Mouse (Mus musculus): ENCODE data around the gene Catsperg1. TPM values are rescaled to one million over a fixed set of nuclear protein-coding genes. Genes with fewer than 3 reads are reported as not detected.
"Not testable (repeated sequence)": the region's sequence is repeated elsewhere in the genome, so short reads cannot be mapped to it uniquely, and the experiment has no call there.

Gene Catsperg1
- polyA plus RNA-seq, 2 experiments = 0.45 TPM; not detected in 1

- TF ChIP-seq CTCF (IDR thresholded peaks at IDR 0.05; ENCODE audit: low read depth) = no peak
- TF ChIP-seq EP300 (IDR thresholded peaks at IDR 0.05; ENCODE audit: low read depth) = no peak
- Histone ChIP-seq H3K9ac (replicated peaks) (no peak overlapping the region), H3K27ac (no peak overlapping the region), H3K27me3 (ENCODE audit: control insufficient read depth, insufficient read depth, low read length) (no peaks in the 10 kb centered on the region), H3K4me1 (replicated peaks; ENCODE audit: control insufficient read depth in 2 of 2, insufficient read depth in 2 of 2, low read length in 1 of 2) (peaks cover 0 to 11% of the 10 kb centered on the region in 2 experiments; a peak in 2 of 4 replicates), H3K4me2 (ENCODE audit: low read depth) (no peak overlapping the region), H3K9me3 (ENCODE audit: control insufficient read depth, low read length) (no peaks in the 10 kb centered on the region), H3K36me3 (replicated peaks; ENCODE audit: control insufficient read depth, insufficient read depth, low read depth) (no peaks in the 10 kb centered on the region), H3K4me3 (ENCODE audit: insufficient read depth in 1 of 2, low read depth in 2 of 2, low read length in 2 of 2) (no peak overlapping the region)
- WGBS (ENCODE audit: insufficient replicate concordance) = 44% methylated on average over 2 of the region's 2 CpGs
- no peak for ATAC-seq (ENCODE audit: insufficient read depth)
- DNase-seq (ENCODE audit: low read depth in 3 of 3, low spot score in 3 of 3) = no peak
Observed at GRCm38 (mm10) chr7:29214236-29214635, 401 bp upstream of the Catsperg1 start.

- H3K4me1 ChIP-seq (replicated peaks; ENCODE audit: control insufficient read depth in 2 of 2, insufficient read depth in 2 of 2, low read length in 1 of 2) = peaks cover 0 to 11% of the 10 kb centered on the region in 2 experiments; a peak in 2 of 4 replicates
- H3K4me3 ChIP-seq (ENCODE audit: insufficient read depth in 1 of 2, low read depth in 2 of 2, low read length in 2 of 2); H3K4me2 ChIP-seq (ENCODE audit: low read depth); ATAC-seq (ENCODE audit: insufficient read depth); H3K36me3 ChIP-seq (replicated peaks; ENCODE audit: control insufficient read depth, insufficient read depth, low read depth); H3K27ac ChIP-seq; H3K27me3 ChIP-seq (ENCODE audit: control insufficient read depth, insufficient read depth, low read length); H3K9ac ChIP-seq (replicated peaks); DNase-seq (ENCODE audit: low read depth in 3 of 3, low spot score in 3 of 3); H3K9me3 ChIP-seq (ENCODE audit: control insufficient read depth, low read length): not testable (repeated sequence)
- WGBS (ENCODE audit: insufficient replicate concordance) = 36% methylated on average over 40 of the region's 40 CpGs
Observed at GRCm38 (mm10) chr7:29212775-29213560, 867 bp downstream of the Catsperg1 start.

GRCm38 (mm10) chr7:29212199-29212765, 1.6 kb downstream of the Catsperg1 start:
- H3K27me3 ChIP-seq (ENCODE audit: control insufficient read depth, insufficient read depth, low read length) = no peaks in the 10 kb centered on the region
- no peaks in the 10 kb centered on the region for H3K9me3 ChIP-seq (ENCODE audit: control insufficient read depth, low read length)
- no peak for TF ChIP-seq CTCF (IDR thresholded peaks at IDR 0.05; ENCODE audit: low read depth)
- TF ChIP-seq EP300 (IDR thresholded peaks at IDR 0.05; ENCODE audit: low read depth) = no peak
- H3K9ac ChIP-seq (replicated peaks) = no peak overlapping the region
- DNase-seq (ENCODE audit: low read depth in 3 of 3, low spot score in 3 of 3) (peak; percentile 15 to 44 (median 37)), ATAC-seq (ENCODE audit: insufficient read depth) (no peak)
- peak overlapping the region; percentile 58 for H3K4me2 ChIP-seq (ENCODE audit: low read depth)
- 17% methylated on average over 26 of the region's 26 CpGs for WGBS (ENCODE audit: insufficient replicate concordance)
- H3K4me3 ChIP-seq (ENCODE audit: insufficient read depth in 1 of 2, low read depth in 2 of 2, low read length in 2 of 2) = peak overlapping the region in 1 of 2 experiments; percentile 45; a peak in 1 of 4 replicates
- H3K36me3 ChIP-seq (replicated peaks; ENCODE audit: control insufficient read depth, insufficient read depth, low read depth) = no peaks in the 10 kb centered on the region
- peaks cover 0 to 11% of the 10 kb centered on the region in 2 experiments; a peak in 2 of 4 replicates for H3K4me1 ChIP-seq (replicated peaks; ENCODE audit: control insufficient read depth in 2 of 2, insufficient read depth in 2 of 2, low read length in 1 of 2)
- H3K27ac ChIP-seq = no peak overlapping the region

- WGBS (ENCODE audit: insufficient replicate concordance) = 3% methylated on average over 34 of the region's 34 CpGs
- H3K9ac ChIP-seq (replicated peaks) = no peak overlapping the region
Observed at GRCm38 (mm10) chr7:29211415-29212198, 2.2 kb downstream of the Catsperg1 start.

GRCm38 (mm10) chr7:29211013-29211412, 2.8 kb downstream of the Catsperg1 start:
- H3K27ac ChIP-seq; H3K36me3 ChIP-seq (replicated peaks; ENCODE audit: control insufficient read depth, insufficient read depth, low read depth): not testable (repeated sequence)

More at GRCm38 (mm10) chr7:29211415-29212198, 2.2 kb downstream of the Catsperg1 start:
- TF ChIP-seq EP300 (IDR thresholded peaks at IDR 0.05; ENCODE audit: low read depth) (no peak), CTCF (IDR thresholded peaks at IDR 0.05; ENCODE audit: low read depth) (no peak)
- peak overlapping the region; percentile 58 for H3K4me2 ChIP-seq (ENCODE audit: low read depth)
- peaks cover 0 to 11% of the 10 kb centered on the region in 2 experiments; a peak in 2 of 4 replicates for H3K4me1 ChIP-seq (replicated peaks; ENCODE audit: control insufficient read depth in 2 of 2, insufficient read depth in 2 of 2, low read length in 1 of 2)
- H3K36me3 ChIP-seq (replicated peaks; ENCODE audit: control insufficient read depth, insufficient read depth, low read depth) = no peaks in the 10 kb centered on the region
- ATAC-seq (ENCODE audit: insufficient read depth) (peak; percentile 80), DNase-seq (ENCODE audit: low read depth in 3 of 3, low spot score in 3 of 3) (peak; percentile 60 to 76 (median 61))
- H3K27ac ChIP-seq = no peak overlapping the region; the same call in 1 of the 2 replicates
- H3K27me3 ChIP-seq (ENCODE audit: control insufficient read depth, insufficient read depth, low read length) = no peaks in the 10 kb centered on the region
- no peaks in the 10 kb centered on the region for H3K9me3 ChIP-seq (ENCODE audit: control insufficient read depth, low read length)
- peak overlapping the region; percentile 38 to 45 for H3K4me3 ChIP-seq (ENCODE audit: insufficient read depth in 1 of 2, low read depth in 2 of 2, low read length in 2 of 2)

More at GRCm38 (mm10) chr7:29211013-29211412, 2.8 kb downstream of the Catsperg1 start:
- H3K4me3 ChIP-seq (ENCODE audit: insufficient read depth in 1 of 2, low read depth in 2 of 2, low read length in 2 of 2) = peak overlapping the region; percentile 38 to 45; a peak in 3 of 4 replicates
- not testable (repeated sequence) for H3K9ac ChIP-seq (replicated peaks); H3K27me3 ChIP-seq (ENCODE audit: control insufficient read depth, insufficient read depth, low read length); H3K9me3 ChIP-seq (ENCODE audit: control insufficient read depth, low read length)
- WGBS (ENCODE audit: insufficient replicate concordance) = 8% methylated on average over 15 of the region's 15 CpGs
- DNase-seq (ENCODE audit: low read depth in 3 of 3, low spot score in 3 of 3) (peak in 2 of 3 experiments; percentile 20), ATAC-seq (ENCODE audit: insufficient read depth) (peak; percentile 69)
- peaks cover 0 to 11% of the 10 kb centered on the region in 2 experiments; a peak in 2 of 4 replicates for H3K4me1 ChIP-seq (replicated peaks; ENCODE audit: control insufficient read depth in 2 of 2, insufficient read depth in 2 of 2, low read length in 1 of 2)
- peak overlapping the region; percentile 58 for H3K4me2 ChIP-seq (ENCODE audit: low read depth)

Measured in liver, embryonic 14.5 days (tissue).